Mouse (Mus musculus) midbrain, embryonic 14.5 days (tissue): ENCODE measurements at regions not wholly inside any gene's neighbourhood (a gene's known extent, or its start where the extent isn't known, plus 50 kb on each side); places are given as distances from the start of the nearest gene placed in this dataset.

Experiments
- ATAC-seq: fragments of 200-750 bp; cut with Nextera tagmentation; 2 replicates; pipeline ENCODE4 v1.8.0; 2017; ENCODE audit warnings: moderate number of reproducible peaks, moderate library complexity; ENCODE audit not compliant: low FRiP score, low TSS enrichment
- DNase-seq: peaks from one replicate; pipeline ENCODE4 v3.0.0-alpha.2; 2015
- H3K27ac ChIP-seq: fragments of 300-500 bp; sonication (generic); replicated peaks from 2 replicates; pipeline ENCODE4 v1.5.1; 2014; ENCODE audit warnings: mild to moderate bottlenecking, low read depth, low read length, moderate library complexity
- H3K27me3 ChIP-seq: fragments of 300-500 bp; sonication (generic); 2 replicates; pipeline ENCODE4 v1.6.1; 2014; ENCODE audit warnings: low read length, control low read depth, mixed read lengths; ENCODE audit not compliant: control insufficient read depth, insufficient read depth
- H3K36me3 ChIP-seq: fragments of 300-500 bp; sonication (generic); 2 replicates; pipeline ENCODE4 v1.6.1; 2014; ENCODE audit warnings: low read length, control low read depth; ENCODE audit not compliant: control insufficient read depth, insufficient read depth
- H3K4me1 ChIP-seq: fragments of 300-500 bp; sonication (generic); 2 replicates; pipeline ENCODE4 v1.6.1; 2014; ENCODE audit warnings: mild to moderate bottlenecking, antibody characterized with exemption, low read length, control low read depth; ENCODE audit not compliant: control insufficient read depth, insufficient read depth
- H3K4me2 ChIP-seq: fragments of 300-500 bp; sonication (generic); 2 replicates; pipeline ENCODE4 v1.6.1; 2014; ENCODE audit warnings: mild to moderate bottlenecking, low read length, moderate library complexity
- H3K4me3 ChIP-seq: fragments of 300-500 bp; sonication (generic); replicated peaks from 2 replicates; pipeline ENCODE4 v1.5.1; 2014; ENCODE audit warnings: low read depth, low read length
- H3K9ac ChIP-seq: fragments of 300-500 bp; sonication (generic); replicated peaks from 2 replicates; pipeline ENCODE4 v1.6.1; 2014; ENCODE audit warnings: mild to moderate bottlenecking, low read length, moderate library complexity
- H3K9me3 ChIP-seq: fragments of 300-500 bp; sonication (generic); 2 replicates; pipeline ENCODE4 v1.6.1; 2016; ENCODE audit warnings: low read length, control low read depth, mixed read lengths; ENCODE audit not compliant: control insufficient read depth
- WGBS: fragments of 180-500 bp; shearing (Covaris S2); extraction: QIAGEN DNeasy Blood & Tissue Kit; methylation state at CpG from one replicate; pipeline ENCODE4 v1.1.7; 2014; 5-methylcytosine and 5-hydroxymethylcytosine counted together

DNA sequence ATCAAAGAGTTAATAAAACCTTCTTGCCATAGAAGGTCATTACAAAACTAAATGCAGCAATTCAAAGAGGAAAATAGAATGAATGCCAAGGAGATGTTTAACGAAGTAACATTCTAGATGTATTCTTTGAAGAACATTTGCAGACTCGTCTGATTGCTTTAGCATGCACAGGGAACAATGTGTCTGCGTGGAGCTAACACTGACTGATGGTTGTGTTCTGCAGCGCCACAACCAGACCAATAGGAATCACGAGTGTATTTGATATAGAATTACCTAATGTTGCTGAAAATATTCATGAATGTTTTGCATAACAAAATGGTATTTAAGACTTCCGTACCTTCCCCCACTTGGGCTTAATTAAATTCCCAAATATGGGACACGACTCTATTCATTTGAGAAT lies 200.3 kb upstream of the Tmem161b start:
- Histone ChIP-seq H3K9me3 (no peaks in the 10 kb centered on the region), H3K27me3 (no peaks in the 10 kb centered on the region), H3K9ac (no peak overlapping the region), H3K4me3 (no peak overlapping the region), H3K4me1 (no peaks in the 10 kb centered on the region), H3K4me2 (no peak overlapping the region), H3K27ac (no peak overlapping the region), H3K36me3 (no peaks in the 10 kb centered on the region)
- DNase-seq (peak; percentile 9), ATAC-seq (no peak)
- WGBS, result 58% methylated on average over 7 of the region's 7 CpGs

DNA sequence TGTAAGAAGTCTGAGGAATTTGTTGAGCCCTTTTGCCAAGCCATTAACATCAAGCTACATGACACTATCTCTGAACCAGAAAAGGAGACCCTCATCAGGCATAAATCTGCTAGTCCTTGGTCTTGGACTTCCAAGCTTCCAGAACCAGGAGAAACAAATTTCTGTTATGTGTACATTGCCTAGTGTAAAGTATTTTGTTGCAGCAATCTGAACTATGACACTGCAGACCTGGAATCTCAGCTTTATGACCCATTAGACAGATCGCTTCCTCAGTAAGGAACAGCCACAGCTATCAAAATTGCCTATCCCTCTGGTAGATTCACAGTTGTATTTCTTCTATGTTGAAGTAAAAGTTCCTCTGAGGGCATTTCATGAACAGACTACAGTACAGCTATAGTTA lies 199.1 kb upstream of the Tmem161b start:
- H3K9ac ChIP-seq, result no peak overlapping the region
- no peak overlapping the region for H3K4me2 ChIP-seq
- H3K27me3 ChIP-seq, result no peaks in the 10 kb centered on the region
- H3K9me3 ChIP-seq, result no peaks in the 10 kb centered on the region
- 94% methylated on average over 1 of the region's 1 CpGs for WGBS
- no peak overlapping the region for H3K27ac ChIP-seq
- no peaks in the 10 kb centered on the region for H3K4me1 ChIP-seq
- ATAC-seq (no peak), DNase-seq (no peak)
- no peak overlapping the region for H3K4me3 ChIP-seq
- H3K36me3 ChIP-seq, result no peaks in the 10 kb centered on the region

DNA sequence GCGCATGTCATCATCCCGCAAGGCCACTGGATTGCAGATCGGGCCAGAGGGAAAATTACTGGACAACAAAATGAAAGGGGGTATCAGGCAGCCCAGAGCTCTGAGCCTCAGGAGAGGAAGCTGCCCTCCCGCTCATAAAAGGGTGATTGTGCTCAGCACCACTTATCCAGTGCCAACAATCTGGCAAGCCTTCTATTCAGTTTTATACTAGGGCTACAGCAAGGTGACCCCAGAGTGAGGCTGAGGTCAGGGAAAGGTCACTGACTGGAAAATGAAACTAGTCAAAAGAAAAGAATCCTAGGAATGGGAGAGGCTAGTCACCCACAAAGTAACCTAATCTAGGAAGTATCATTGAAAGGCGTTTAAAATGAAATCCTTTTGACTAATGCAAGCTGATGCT lies 198.5 kb upstream of the Tmem161b start:
- Histone ChIP-seq H3K27ac (no peak overlapping the region), H3K4me1 (no peaks in the 10 kb centered on the region), H3K9me3 (no peaks in the 10 kb centered on the region), H3K4me2 (no peak overlapping the region), H3K9ac (no peak overlapping the region), H3K27me3 (no peaks in the 10 kb centered on the region), H3K36me3 (no peaks in the 10 kb centered on the region), H3K4me3 (no peak overlapping the region)
- WGBS, result 69% methylated on average over 5 of the region's 5 CpGs
- DNase-seq, result peak; percentile 20
- ATAC-seq, result peak; percentile 34; the same call in 1 of the 2 replicates

DNA sequence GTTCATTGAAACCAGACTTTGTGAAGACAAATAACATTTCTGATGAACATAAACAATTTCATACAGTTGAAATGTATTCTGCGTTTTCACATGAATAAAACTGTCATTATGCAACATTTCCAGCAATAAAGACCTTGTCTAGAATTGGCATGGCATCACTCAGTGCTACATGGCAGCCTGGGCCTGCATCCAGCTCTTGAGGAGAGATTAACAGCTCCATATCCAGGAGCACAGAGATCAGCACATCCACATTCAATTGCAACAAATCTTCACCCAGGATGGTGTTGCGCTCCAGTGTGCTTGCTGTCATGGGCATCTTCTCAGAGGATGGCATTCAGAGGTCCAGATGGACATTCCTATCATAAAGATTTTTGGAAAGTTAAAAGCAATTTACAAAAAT lies 196.7 kb upstream of the Tmem161b start:
- DNase-seq, result peak; percentile 10
- no peak; the same call in 1 of the 2 replicates for ATAC-seq
- Histone ChIP-seq H3K4me1 (no peaks in the 10 kb centered on the region), H3K36me3 (no peaks in the 10 kb centered on the region), H3K4me2 (no peak overlapping the region), H3K27me3 (no peaks in the 10 kb centered on the region), H3K9ac (no peak overlapping the region), H3K27ac (no peak overlapping the region), H3K4me3 (no peak overlapping the region), H3K9me3 (no peaks in the 10 kb centered on the region)
- 92% methylated on average over 2 of the region's 2 CpGs for WGBS

DNA sequence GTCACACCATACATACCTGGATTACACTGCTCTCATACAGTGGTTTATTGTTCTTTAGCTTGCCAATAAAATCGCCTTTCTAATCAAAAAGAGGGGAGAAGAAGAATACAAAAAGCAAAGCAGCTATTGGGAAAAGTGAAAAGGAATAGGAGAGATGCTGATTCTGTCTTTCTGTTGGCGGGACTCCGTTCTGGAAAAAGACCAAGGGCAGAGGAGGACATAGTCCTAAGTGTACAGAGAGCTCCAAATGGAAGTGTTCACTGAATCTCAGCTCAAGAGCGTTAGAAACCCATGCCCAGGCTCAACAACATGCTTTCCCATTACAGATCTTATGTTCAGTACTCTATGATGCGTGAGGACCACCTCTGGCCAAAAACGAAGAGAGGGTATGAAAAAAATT lies 174.4 kb upstream of the Tmem161b start:
- WGBS, result 93% methylated on average over 6 of the region's 6 CpGs
- Histone ChIP-seq H3K4me1 (no peaks in the 10 kb centered on the region), H3K4me3 (no peak overlapping the region), H3K9me3 (no peaks in the 10 kb centered on the region), H3K27ac (no peak overlapping the region), H3K4me2 (no peak overlapping the region), H3K27me3 (no peaks in the 10 kb centered on the region), H3K36me3 (no peaks in the 10 kb centered on the region), H3K9ac (no peak overlapping the region)
- DNase-seq (no peak), ATAC-seq (no peak)

DNA sequence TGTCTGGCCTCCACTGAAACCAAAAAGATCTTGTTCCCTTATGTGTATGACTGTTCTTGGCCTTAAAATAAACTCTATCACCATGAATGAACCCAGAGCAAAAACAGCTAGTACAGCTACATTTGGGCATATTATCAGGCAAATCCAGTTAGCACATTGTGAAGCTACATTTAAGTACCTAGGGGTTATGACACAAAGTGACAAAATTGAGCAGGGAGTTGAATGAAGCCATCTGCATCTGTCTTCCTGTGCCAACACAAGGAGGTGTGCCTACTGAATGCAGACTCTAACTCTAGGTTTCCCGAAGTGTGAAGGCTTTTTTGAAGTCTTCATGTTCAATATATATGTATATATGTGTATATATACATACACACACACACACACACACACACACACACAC lies 169.9 kb upstream of the Tmem161b start:
- no peaks in the 10 kb centered on the region for H3K9me3 ChIP-seq
- H3K4me3 ChIP-seq, result no peak overlapping the region
- DNase-seq (no peak), ATAC-seq (no peak)
- WGBS, result 88% methylated on average over 1 of the region's 1 CpGs
- no peak overlapping the region for H3K9ac ChIP-seq
- no peak overlapping the region for H3K4me2 ChIP-seq
- H3K36me3 ChIP-seq, result no peaks in the 10 kb centered on the region
- no peak overlapping the region for H3K27ac ChIP-seq
- no peaks in the 10 kb centered on the region for H3K27me3 ChIP-seq
- H3K4me1 ChIP-seq, result peaks cover 13% of the 10 kb centered on the region

DNA sequence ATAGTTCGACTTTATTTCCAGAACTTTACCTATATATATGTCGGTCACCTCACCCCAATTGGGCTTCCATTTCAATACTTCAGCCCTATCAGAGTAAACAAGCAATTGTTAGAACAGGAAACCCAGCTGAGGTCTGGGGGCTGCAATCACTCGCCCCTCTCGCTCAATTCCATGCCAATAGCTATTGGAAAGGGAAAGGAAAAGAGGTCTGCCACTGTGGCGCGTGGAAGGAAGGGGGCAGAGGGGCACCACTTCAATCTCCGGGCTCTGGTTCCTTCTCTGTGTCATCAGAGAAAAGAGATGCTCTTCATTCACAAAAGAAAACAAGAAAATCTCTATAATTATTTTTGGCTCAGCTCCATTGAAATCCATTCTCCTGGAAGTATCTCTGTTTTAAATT lies 167.1 kb upstream of the Tmem161b start:
- Histone ChIP-seq H3K9ac (no peak overlapping the region; the same call in 1 of the 2 replicates), H3K4me1 (peaks cover 26% of the 10 kb centered on the region), H3K36me3 (no peaks in the 10 kb centered on the region), H3K27ac (peak overlapping the region; percentile 38), H3K9me3 (no peaks in the 10 kb centered on the region), H3K4me3 (no peak overlapping the region), H3K27me3 (no peaks in the 10 kb centered on the region), H3K4me2 (peak overlapping the region; percentile 1; the same call in 1 of the 2 replicates)
- 66% methylated on average over 7 of the region's 7 CpGs for WGBS
- ATAC-seq, result no peak
- DNase-seq, result peak; percentile 26

DNA sequence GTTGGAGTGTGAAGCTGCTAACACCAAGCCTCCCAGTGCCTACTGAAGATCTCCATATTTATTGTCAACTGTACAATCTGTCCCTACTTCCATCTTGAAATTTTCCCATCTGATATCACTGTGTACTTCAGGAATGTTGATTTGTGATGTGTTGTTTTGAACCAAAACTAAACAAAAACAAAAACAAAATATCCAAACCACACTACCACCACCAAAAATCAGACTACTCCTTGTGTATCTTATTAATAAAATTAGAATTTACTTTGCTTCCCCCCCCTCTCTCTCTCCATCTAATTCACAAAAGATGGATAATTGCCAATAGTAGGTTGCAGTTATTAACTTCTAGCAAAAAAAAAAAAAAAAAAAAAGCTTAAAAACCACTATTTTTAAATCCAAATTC lies 166.5 kb upstream of the Tmem161b start:
- no peaks in the 10 kb centered on the region for H3K9me3 ChIP-seq
- no peak for DNase-seq
- H3K4me3 ChIP-seq, result no peak overlapping the region
- H3K36me3 ChIP-seq, result no peaks in the 10 kb centered on the region
- H3K27me3 ChIP-seq, result no peaks in the 10 kb centered on the region
- ATAC-seq, result no peak
- H3K4me1 ChIP-seq, result peaks cover 33% of the 10 kb centered on the region
- 0 out of 2 replicates have a peak overlapping the region, but pooled peaks have one; percentile 1 for H3K4me2 ChIP-seq
- H3K9ac ChIP-seq, result no peak overlapping the region
- peak overlapping the region; percentile 38 for H3K27ac ChIP-seq

DNA sequence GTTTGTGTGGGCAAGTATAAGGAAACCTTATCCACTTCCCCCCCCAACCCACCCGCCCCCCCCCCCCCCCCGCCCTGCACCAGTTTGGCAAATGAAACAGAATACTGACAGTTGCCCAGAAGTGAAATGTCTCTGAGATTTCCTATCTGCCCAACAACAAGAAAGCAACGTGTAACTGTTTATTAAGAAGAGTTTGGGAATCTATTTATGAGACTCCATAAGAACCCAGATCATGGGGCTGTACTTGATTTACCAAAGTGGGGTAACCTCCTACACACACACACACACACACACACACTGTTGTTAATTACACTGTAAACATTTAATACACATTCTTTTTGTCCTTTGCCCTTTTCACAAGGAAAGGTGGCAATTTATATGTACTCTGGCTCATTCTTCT lies 165.6 kb upstream of the Tmem161b start:
- no peaks in the 10 kb centered on the region for H3K9me3 ChIP-seq
- 28% methylated on average over 3 of the region's 3 CpGs for WGBS
- DNase-seq, result peak; percentile 48

More for the DNA sequence above, 165.6 kb upstream of the Tmem161b start:
- Histone ChIP-seq H3K27ac (peak overlapping the region; percentile 90), H3K36me3 (no peaks in the 10 kb centered on the region), H3K27me3 (no peaks in the 10 kb centered on the region), H3K4me3 (no peak overlapping the region), H3K9ac (no peak overlapping the region; the same call in 1 of the 2 replicates), H3K4me2 (peak overlapping the region; percentile 36), H3K4me1 (peaks cover 39% of the 10 kb centered on the region)
- ATAC-seq, result no peak
